Mouse (Mus musculus) ES-E14 (cell line): ENCODE results near the gene Pck2. TPM values are rescaled to one million over a fixed set of nuclear protein-coding genes. Genes with fewer than 3 reads are reported as not detected.

Experiments used
- DNase-seq: peaks from one replicate; pipeline ENCODE4 v3.0.0-alpha.2; 2013; ENCODE audit warnings: low read depth, low spot score
- H3K27ac ChIP-seq: 2 replicates; pipeline ENCODE4 v1.5.1; 2012; ENCODE audit warnings: low read depth, mild to moderate bottlenecking, low read length, moderate library complexity, mixed read lengths; ENCODE audit not compliant: poor library complexity, insufficient read depth, severe bottlenecking
- H3K36me3 ChIP-seq: 2 replicates; pipeline ENCODE4 v1.6.1; 2012; ENCODE audit warnings: mild to moderate bottlenecking, low read length, moderate library complexity, mixed read lengths; ENCODE audit not compliant: control insufficient read depth, poor library complexity, insufficient read depth, severe bottlenecking
- H3K4me1 ChIP-seq, 2 experiments: fragments of 150-350 bp in 1 of 2; sonication (generic) in 1 of 2; 2 replicates each; pipeline ENCODE4 v1.6.1; 2012; ENCODE audit warnings: low read length in 2 of 2, mild to moderate bottlenecking in 1 of 2, mixed read lengths in 1 of 2; ENCODE audit not compliant: control insufficient read depth in 2 of 2, insufficient read depth in 2 of 2, poor library complexity in 1 of 2
- H3K4me3 ChIP-seq, 2 experiments: fragments of 150-350 bp in 1 of 2; sonication (generic) in 1 of 2; 2 replicates each; pipeline ENCODE4 v1.5.1; 2012; ENCODE audit warnings: low read length in 2 of 2, low read depth in 1 of 2, mild to moderate bottlenecking in 1 of 2, mixed read lengths in 1 of 2; ENCODE audit not compliant: insufficient read depth in 1 of 2, poor library complexity in 1 of 2, severe bottlenecking in 1 of 2
- H3K9ac ChIP-seq: 2 replicates; pipeline ENCODE4 v1.6.1; 2012; ENCODE audit warnings: low read depth, mild to moderate bottlenecking, low read length, mixed read lengths; ENCODE audit not compliant: poor library complexity, insufficient read depth, severe bottlenecking
- H3K9me3 ChIP-seq: fragments of 150-350 bp; sonication (generic); 2 replicates; pipeline ENCODE4 v1.6.1; 2012; ENCODE audit warnings: low read depth, mild to moderate bottlenecking, low read length; ENCODE audit not compliant: control insufficient read depth, insufficient read depth
- CHD2 ChIP-seq: IDR thresholded peaks from 2 replicates; pipeline ENCODE4 v1.6.1; 2014; ENCODE audit warnings: mild to moderate bottlenecking, low read depth, low read length, inconsistent platforms
- HCFC1 ChIP-seq: IDR thresholded peaks from 2 replicates; pipeline ENCODE4 v1.6.1; 2012; ENCODE audit warnings: low read length, inconsistent platforms, borderline replicate concordance; ENCODE audit not compliant: insufficient read depth
- MAFK ChIP-seq: IDR thresholded peaks from 2 replicates; pipeline ENCODE4 v1.6.1; 2014; ENCODE audit warnings: mild to moderate bottlenecking, low read depth, low read length, inconsistent platforms; ENCODE audit not compliant: insufficient read depth
- ZC3H11A ChIP-seq: IDR thresholded peaks from 2 replicates; pipeline ENCODE4 v1.6.1; 2012; ENCODE audit warnings: low read depth, mild to moderate bottlenecking, inconsistent platforms, low read length, borderline replicate concordance
- ZNF384 ChIP-seq: IDR thresholded peaks from 2 replicates; pipeline ENCODE4 v1.6.1; 2012; ENCODE audit warnings: low read depth, low read length, inconsistent platforms
- in situ Hi-C, 2 experiments: fragments of 600-800 bp; cut with MboI; formaldehyde crosslinking; loops; one replicate each; pipeline ENCODE4 v1.15.1; 2025; ENCODE audit warnings: low sequenced_read_pairs in 2 of 2, inconsistent platforms in 1 of 2; ENCODE audit not compliant: unreplicated experiment in 2 of 2
- total RNA-seq: library from RNA; depleted of rRNA; stranded (reverse); fragments of 300-350 nt; gene quantifications from 2 replicates; pipeline ENCODE4 v1.2.3, GENCODE M21; 2012

Gene Pck2
- total RNA-seq, 1 experiment, result 28.5 TPM

- peak within 1 kb of the TSS; percentile 89 to 95 for H3K4me3 ChIP-seq
- no peak within 1 kb of the TSS for H3K27ac ChIP-seq
- H3K36me3 ChIP-seq, result peaks cover 13% of the 10 kb centered on the region; the same call in 1 of the 2 replicates
- peaks cover 0 to 18% of the 10 kb centered on the region in 2 experiments; a peak in 2 of 4 replicates for H3K4me1 ChIP-seq
- peak within 1 kb of the TSS; percentile 78 for H3K9ac ChIP-seq
- in situ Hi-C loops, result no loop called here
- no peak for DNase-seq
- no peaks in the 10 kb centered on the region for H3K9me3 ChIP-seq
- TF ChIP-seq MAFK (no peak), ZNF384 (no peak), HCFC1 (no peak), CHD2 (no peak), ZC3H11A (no peak)
Observed at GRCm38 (mm10) chr14:55584702-55585565, 44.9 kb downstream of the Pck2 start, which contains the start of gene Emc9. Gene Emc9, minus strand, starts transcription at chr14:55585302.

GRCm38 (mm10) chr14:55585566-55585960, 45.5 kb downstream of the Pck2 start:
- DNase-seq, result no peak
- Histone ChIP-seq H3K4me1 (peaks cover 0 to 16% of the 10 kb centered on the region in 2 experiments; a peak in 2 of 4 replicates), H3K36me3 (peaks cover 8% of the 10 kb centered on the region; the same call in 1 of the 2 replicates), H3K9ac (peak overlapping the region; percentile 26; the same call in 1 of the 2 replicates), H3K27ac (no peak overlapping the region), H3K9me3 (no peaks in the 10 kb centered on the region), H3K4me3 (peak overlapping the region in 1 of 2 experiments; percentile 89; a peak in 2 of 4 replicates)
- in situ Hi-C loops, result no loop called here
- TF ChIP-seq CHD2 (no peak), ZC3H11A (no peak), MAFK (no peak), HCFC1 (no peak), ZNF384 (no peak)

GRCm38 (mm10) chr14:55586149-55586548, 46.1 kb downstream of the Pck2 start:
- peak; percentile 30; the same call in 1 of the 2 replicates for TF ChIP-seq MAFK
- TF ChIP-seq CHD2, result no peak
- Histone ChIP-seq H3K4me3 (no peak overlapping the region), H3K9me3 (no peaks in the 10 kb centered on the region), H3K4me1 (peaks cover 0 to 11% of the 10 kb centered on the region in 2 experiments; a peak in 2 of 4 replicates), H3K36me3 (peaks cover 3% of the 10 kb centered on the region; the same call in 1 of the 2 replicates), H3K9ac (no peak overlapping the region), H3K27ac (no peak overlapping the region)
- no peak for DNase-seq
- in situ Hi-C loops, result no loop called here

GRCm38 (mm10) chr14:55589271-55589670, 49.2 kb downstream of the Pck2 start:
- no peak for DNase-seq
- no peak overlapping the region for H3K9ac ChIP-seq
- peaks cover 2% of the 10 kb centered on the region; the same call in 1 of the 2 replicates for H3K36me3 ChIP-seq
- no peak overlapping the region for H3K4me3 ChIP-seq
- in situ Hi-C loops, result no loop called here
- no peak for TF ChIP-seq ZC3H11A
- no peak for TF ChIP-seq CHD2
- no peak for TF ChIP-seq HCFC1
- TF ChIP-seq ZNF384, result no peak
- TF ChIP-seq MAFK, result no peak
- no peaks in the 10 kb centered on the region for H3K9me3 ChIP-seq
- peaks cover 3 to 5% of the 10 kb centered on the region in 2 experiments; a peak in 2 of 4 replicates for H3K4me1 ChIP-seq
- H3K27ac ChIP-seq, result no peak overlapping the region
